Mouse (Mus musculus) left cerebral cortex, adult 8-10 months (tissue): ENCODE measurements around the gene Dbh. TPM values are rescaled to one million over a fixed set of nuclear protein-coding genes. Genes with fewer than 3 reads are reported as not detected.

Experiments used
- DNase-seq, 2 experiments: peaks; one replicate each; pipeline ENCODE4 v3.0.0; 2022; ENCODE audit warnings: low spot score in 2 of 2
- total RNA-seq, 4 experiments: library from RNA; stranded (reverse); gene quantifications; 2 replicates each; pipeline ENCODE4 v1.2.4; 2022

The Dbh gene
- total RNA-seq, 4 experiments from 2014 or later = 0.20 to 0.53 (median 0.43) TPM

GRCm38 (mm10) chr2:27163851-27164250, 1.2 kb upstream of the Dbh start:
- peak in 1 of 2 experiments; percentile 54 for DNase-seq

GRCm38 (mm10) chr2:27166074-27166473, 1.0 kb downstream of the Dbh start:
- DNase-seq = peak in 1 of 2 experiments; percentile 69

- DNase-seq = no peak
These were observed 2.0 kb downstream of the Dbh start for GRCm38 (mm10) chr2:27166999-27167398.

- DNase-seq = no peak
These were observed 9.2 kb downstream of the Dbh start for GRCm38 (mm10) chr2:27174242-27174641.

GRCm38 (mm10) chr2:27175696-27176267, 10.7 kb downstream of the Dbh start:
- DNase-seq = no peak

GRCm38 (mm10) chr2:27179101-27179500, 14.1 kb downstream of the Dbh start:
- peak in 1 of 2 experiments; percentile 58 for DNase-seq

- DNase-seq = no peak
These were observed 16.9 kb downstream of the Dbh start for GRCm38 (mm10) chr2:27181907-27182306.

- no peak for DNase-seq
These were observed 18.7 kb downstream of the Dbh start for GRCm38 (mm10) chr2:27183734-27184133.

GRCm38 (mm10) chr2:27187531-27187930, 22.5 kb downstream of the Dbh start:
- DNase-seq = no peak

- no peak for DNase-seq
These were observed 25.0 kb downstream of the Dbh start for GRCm38 (mm10) chr2:27189994-27190393.

- no peak for DNase-seq
These were observed 33.7 kb downstream of the Dbh start for GRCm38 (mm10) chr2:27198551-27199246.

GRCm38 (mm10) chr2:27200586-27200985, 35.6 kb downstream of the Dbh start:
- no peak for DNase-seq

GRCm38 (mm10) chr2:27205666-27206065, 40.6 kb downstream of the Dbh start:
- no peak for DNase-seq

GRCm38 (mm10) chr2:27206128-27206797, 41.2 kb downstream of the Dbh start:
- DNase-seq = no peak

- no peak for DNase-seq
These were observed 42.1 kb downstream of the Dbh start for GRCm38 (mm10) chr2:27207126-27207525.

- no peak for DNase-seq
These were observed 44.3 kb downstream of the Dbh start for GRCm38 (mm10) chr2:27209370-27209769.

GRCm38 (mm10) chr2:27209816-27210215, 44.8 kb downstream of the Dbh start:
- DNase-seq = no peak

GRCm38 (mm10) chr2:27210255-27210654, 45.2 kb downstream of the Dbh start:
- no peak for DNase-seq

- DNase-seq = no peak
These were observed 45.7 kb downstream of the Dbh start for GRCm38 (mm10) chr2:27210676-27211210.

- DNase-seq = peak; percentile 45 to 70
These were observed 47.2 kb downstream of the Dbh start for GRCm38 (mm10) chr2:27211966-27212893.

GRCm38 (mm10) chr2:27215537-27215936, 50.5 kb downstream of the Dbh start:
- no peak for DNase-seq
